Mouse (Mus musculus): ENCODE data around the gene Ifnlr1. TPM values are rescaled to one million over a fixed set of nuclear protein-coding genes. Genes with fewer than 3 reads are reported as not detected.
"Not testable (repeated sequence)": the region's sequence is repeated elsewhere in the genome, so short reads cannot be mapped to it uniquely, and the experiment has no call there.

Gene Ifnlr1
- polyA plus RNA-seq (2015; fragmentation: Nextera tagmentation; extraction: Ambion mirVana), result 2.7 and 3.7 TPM in 2 replicates

DNA sequence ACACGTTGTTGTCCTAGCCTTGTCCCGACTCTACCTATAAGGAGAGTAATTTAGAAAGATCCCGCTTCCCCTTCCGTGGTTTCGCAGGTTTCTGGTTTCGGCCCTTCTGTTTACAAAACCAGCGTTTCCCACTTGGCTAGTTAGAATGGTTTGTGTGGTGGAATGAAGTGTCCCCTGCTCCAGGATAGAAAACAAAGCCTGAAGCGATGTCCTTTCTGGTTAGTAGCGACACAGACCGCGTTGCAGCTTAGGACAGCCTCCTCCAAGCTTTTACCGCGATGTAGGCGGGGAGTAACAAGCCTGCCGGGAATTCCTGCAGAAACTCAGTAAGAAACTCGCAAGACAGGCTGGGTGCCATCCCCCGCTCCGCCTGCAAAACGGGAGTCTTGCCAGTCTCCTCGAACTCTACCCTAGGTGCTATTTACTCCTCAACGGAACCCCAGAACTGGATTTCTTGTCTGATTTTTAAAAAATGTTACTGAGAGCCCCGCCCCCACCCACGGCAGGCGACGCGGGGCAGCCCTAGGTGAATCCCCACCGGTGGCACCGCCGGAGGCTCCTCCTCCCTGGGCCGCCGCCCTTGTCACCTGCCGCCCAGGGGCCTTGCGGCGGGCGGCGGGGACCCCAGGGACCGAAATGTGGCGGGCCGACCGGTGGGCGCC is at the start of gene Ifnlr1:
Gene Ifnlr1 (plus strand): TSS at position 382 of the 662 bp plus-strand sequence.
- peak within 1 kb of the TSS; percentile 39 for H3K9ac ChIP-seq (replicated peaks; ENCODE audit: low read depth)
- 0 out of 2 replicates have a peak, but pooled peaks cover 4% of the 10 kb centered on the region for H3K27me3 ChIP-seq (replicated peaks; ENCODE audit: insufficient read depth, low read length)
- H3K4me2 ChIP-seq (replicated peaks; ENCODE audit: low read depth, low read length), result peak within 1 kb of the TSS; percentile 77
- peak; percentile 86 for ATAC-seq
- DNase-seq (ENCODE audit: low spot score), result peak; percentile 68
- H3K4me1 ChIP-seq (ENCODE audit: insufficient read depth, low read depth, low read length), result no peaks in the 10 kb centered on the region
- no peak for TF ChIP-seq EP300 (IDR thresholded peaks at IDR 0.05)
- TF ChIP-seq CTCF (IDR thresholded peaks at IDR 0.05), result no peak
- under 1% methylated on average over 35 of the region's 41 CpGs for WGBS
- H3K27ac ChIP-seq (ENCODE audit: low read length), result peak within 1 kb of the TSS; percentile 62
- peak within 1 kb of the TSS; percentile 60 for H3K4me3 ChIP-seq (ENCODE audit: low read depth, low read length)
- no peaks in the 10 kb centered on the region for H3K9me3 ChIP-seq (ENCODE audit: low read length)
- H3K36me3 ChIP-seq (ENCODE audit: insufficient read depth, low read length), result no peaks in the 10 kb centered on the region

DNA sequence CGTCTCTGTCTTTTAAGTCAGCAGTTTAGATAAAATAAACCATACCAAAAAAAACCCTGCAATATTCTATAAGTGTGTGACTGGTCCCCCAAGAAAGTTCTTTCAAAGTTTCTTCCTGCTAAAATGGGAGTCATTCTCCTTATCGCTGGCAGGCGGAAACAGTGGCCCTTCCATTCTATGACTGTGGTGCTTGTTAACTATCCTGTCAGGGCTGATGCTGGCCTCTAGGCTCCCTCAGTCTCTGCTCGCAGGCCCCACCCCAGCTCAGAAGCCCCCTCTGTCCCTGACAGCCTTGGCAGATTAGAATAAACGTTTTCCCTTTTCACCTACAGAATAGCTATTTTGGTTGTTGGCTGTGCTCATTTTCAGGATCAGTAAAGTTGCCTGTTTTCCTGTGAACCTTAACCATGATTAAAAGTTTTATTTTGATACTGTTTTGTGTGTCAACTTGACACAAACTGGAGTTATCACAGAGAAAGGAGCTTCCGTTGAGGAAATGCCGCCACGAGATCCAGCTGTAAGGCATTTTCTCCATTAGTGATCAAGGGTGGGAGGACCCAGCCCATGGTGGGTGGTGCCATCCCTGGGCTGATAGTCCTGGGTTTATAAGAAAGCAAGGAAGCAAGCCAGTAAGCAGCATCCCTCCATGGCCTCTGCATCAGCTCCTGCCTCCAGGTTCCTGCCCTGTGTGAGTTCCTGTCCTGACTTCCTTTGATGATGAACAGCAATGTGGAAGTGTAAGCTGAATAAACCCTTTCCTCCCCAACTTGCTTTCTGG is 44.6 kb upstream of the Ifnlr1 start:
- H3K9ac ChIP-seq (replicated peaks; ENCODE audit: low read depth); H3K27ac ChIP-seq (ENCODE audit: low read length); H3K27me3 ChIP-seq (replicated peaks; ENCODE audit: insufficient read depth, low read length); H3K4me3 ChIP-seq (ENCODE audit: low read depth, low read length); H3K9me3 ChIP-seq (ENCODE audit: low read length); ATAC-seq; H3K36me3 ChIP-seq (ENCODE audit: insufficient read depth, low read length); H3K4me1 ChIP-seq (ENCODE audit: insufficient read depth, low read depth, low read length); H3K4me2 ChIP-seq (replicated peaks; ENCODE audit: low read depth, low read length); DNase-seq (ENCODE audit: low spot score): not testable (repeated sequence)
- WGBS, result 74% methylated on average over 8 of the region's 8 CpGs

DNA sequence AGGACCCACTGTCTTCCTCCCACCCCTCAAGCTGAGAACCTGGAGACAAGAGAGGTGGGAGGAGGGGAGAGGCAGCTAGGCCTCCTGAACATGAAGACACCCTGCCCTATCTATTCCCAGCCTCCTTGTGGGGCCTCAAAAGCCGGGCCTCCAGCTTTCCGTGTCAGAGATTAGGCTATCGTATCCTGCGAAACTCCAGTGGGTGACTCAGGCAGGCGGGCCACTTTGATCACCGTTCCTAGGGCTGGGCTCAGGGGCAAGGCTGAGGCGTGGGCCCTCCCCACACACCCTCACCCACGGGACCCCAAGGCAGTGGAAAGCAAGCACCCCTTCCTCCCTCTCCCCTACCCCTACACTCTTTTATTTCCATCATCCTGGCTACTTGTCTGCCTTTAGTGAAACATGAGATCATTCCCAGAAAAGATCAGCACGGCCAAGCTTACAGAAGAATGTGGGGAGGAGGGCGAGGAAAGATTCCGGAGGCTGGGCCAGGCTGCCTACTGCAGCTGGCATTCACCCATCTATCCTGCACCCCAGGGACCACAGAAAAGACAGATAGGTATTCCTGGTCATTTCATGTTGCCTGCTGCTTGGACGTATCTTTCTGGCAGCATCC is 41.0 kb upstream of the Ifnlr1 start:
- ATAC-seq, result no peak
- TF ChIP-seq EP300 (IDR thresholded peaks at IDR 0.05) (no peak), CTCF (IDR thresholded peaks at IDR 0.05) (no peak)
- no peak for DNase-seq (ENCODE audit: low spot score)
- Histone ChIP-seq H3K4me2 (replicated peaks; ENCODE audit: low read depth, low read length) (no peak overlapping the region), H3K27me3 (replicated peaks; ENCODE audit: insufficient read depth, low read length) (no peaks in the 10 kb centered on the region), H3K9ac (replicated peaks; ENCODE audit: low read depth) (no peak overlapping the region), H3K36me3 (ENCODE audit: insufficient read depth, low read length) (no peaks in the 10 kb centered on the region), H3K27ac (ENCODE audit: low read length) (no peak overlapping the region), H3K9me3 (ENCODE audit: low read length) (no peaks in the 10 kb centered on the region), H3K4me1 (ENCODE audit: insufficient read depth, low read depth, low read length) (no peaks in the 10 kb centered on the region), H3K4me3 (ENCODE audit: low read depth, low read length) (no peak overlapping the region)
- 29% methylated on average over 12 of the region's 12 CpGs for WGBS

DNA sequence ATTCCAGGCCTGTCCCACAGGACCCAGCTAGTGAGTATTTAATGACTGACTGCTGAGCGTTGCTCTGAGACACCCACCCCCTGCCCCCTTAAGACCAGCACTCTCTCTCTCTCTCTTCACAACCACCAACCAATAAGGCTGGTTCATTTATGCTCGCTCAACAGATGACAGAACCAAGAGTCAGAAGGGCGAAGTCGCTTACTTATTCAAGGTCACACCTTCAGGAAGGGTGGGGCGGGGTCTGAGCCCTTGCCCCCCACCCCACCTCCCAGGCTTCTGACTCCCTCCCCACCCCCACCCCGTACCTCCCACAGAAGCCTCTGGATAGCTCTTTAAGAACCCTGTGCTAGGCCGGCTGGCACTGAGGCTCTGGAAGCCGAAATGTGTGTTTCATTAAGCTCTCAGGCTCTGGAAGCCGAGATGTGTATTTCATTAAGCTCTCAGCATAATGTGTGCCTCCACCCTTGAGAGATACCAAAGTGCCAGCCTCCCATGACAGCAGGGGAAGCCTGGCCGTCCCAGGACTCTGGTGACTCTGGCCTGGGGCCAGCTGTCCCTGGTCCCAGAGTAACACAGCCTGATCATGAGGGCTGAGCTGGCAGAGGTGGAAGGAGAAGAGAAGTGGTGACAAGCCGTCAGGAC is 33.0 kb upstream of the Ifnlr1 start:
- Histone ChIP-seq H3K9me3 (ENCODE audit: low read length) (no peaks in the 10 kb centered on the region), H3K27ac (ENCODE audit: low read length) (no peak overlapping the region), H3K27me3 (replicated peaks; ENCODE audit: insufficient read depth, low read length) (no peaks in the 10 kb centered on the region), H3K4me1 (ENCODE audit: insufficient read depth, low read depth, low read length) (peaks cover 9% of the 10 kb centered on the region; the same call in 1 of the 2 replicates), H3K4me3 (ENCODE audit: low read depth, low read length) (no peak overlapping the region), H3K9ac (replicated peaks; ENCODE audit: low read depth) (no peak overlapping the region), H3K36me3 (ENCODE audit: insufficient read depth, low read length) (no peaks in the 10 kb centered on the region), H3K4me2 (replicated peaks; ENCODE audit: low read depth, low read length) (peak overlapping the region; percentile 8; the same call in 1 of the 2 replicates)
- 0 out of 2 replicates have a peak, but pooled peaks have one; percentile 29 for ATAC-seq
- no peak for TF ChIP-seq CTCF (IDR thresholded peaks at IDR 0.05)
- TF ChIP-seq EP300 (IDR thresholded peaks at IDR 0.05), result no peak
- WGBS, result 36% methylated on average over 10 of the region's 11 CpGs
- DNase-seq (ENCODE audit: low spot score), result no peak

DNA sequence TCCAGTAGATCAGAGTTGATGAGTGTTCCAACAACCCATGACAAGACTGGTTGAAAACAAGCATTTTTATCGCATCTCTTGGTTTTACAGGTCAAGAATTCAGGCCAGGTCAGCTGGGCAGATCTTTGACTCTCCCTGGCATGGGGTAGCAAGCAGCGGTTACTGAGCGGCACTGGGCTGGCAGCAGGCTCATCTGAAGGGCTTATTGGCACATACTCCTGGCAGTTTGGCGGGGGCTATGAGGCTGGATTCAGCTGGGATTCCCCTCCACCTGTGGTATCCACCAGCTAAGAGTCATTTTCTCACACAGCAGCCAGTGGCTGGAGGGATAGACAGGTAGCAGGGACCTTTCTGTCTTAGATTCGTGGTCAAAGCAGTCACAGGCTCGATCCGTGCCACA is 32.1 kb upstream of the Ifnlr1 start:
- H3K4me2 ChIP-seq (replicated peaks; ENCODE audit: low read depth, low read length), result no peak overlapping the region
- no peak overlapping the region for H3K27ac ChIP-seq (ENCODE audit: low read length)

DNA sequence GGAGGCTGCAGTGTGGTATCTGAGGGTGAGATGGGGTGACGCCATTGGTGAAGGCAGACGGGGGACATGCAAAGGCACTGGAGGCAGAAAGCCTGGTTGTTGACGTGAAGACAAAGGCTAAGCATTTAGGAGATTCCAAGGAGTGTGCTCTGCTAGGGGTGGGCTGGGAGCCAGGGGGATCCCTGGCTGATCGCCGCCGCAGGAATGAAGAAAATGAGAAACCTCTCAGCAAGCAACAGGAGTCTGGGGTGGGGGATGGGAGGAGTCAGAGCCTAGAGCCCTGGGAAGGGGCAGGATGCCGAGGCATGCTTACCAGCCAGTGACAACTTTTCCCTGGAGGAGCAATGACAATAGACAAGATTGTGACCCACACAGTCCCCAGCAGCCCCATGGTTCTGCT is 30.6 kb upstream of the Ifnlr1 start:
- no peak overlapping the region for H3K4me3 ChIP-seq (ENCODE audit: low read depth, low read length)
- H3K27me3 ChIP-seq (replicated peaks; ENCODE audit: insufficient read depth, low read length), result no peaks in the 10 kb centered on the region
- no peak for ATAC-seq
- WGBS, result 30% methylated on average over 7 of the region's 7 CpGs
- H3K4me2 ChIP-seq (replicated peaks; ENCODE audit: low read depth, low read length), result no peak overlapping the region
- peaks cover 9% of the 10 kb centered on the region; the same call in 1 of the 2 replicates for H3K4me1 ChIP-seq (ENCODE audit: insufficient read depth, low read depth, low read length)
- no peaks in the 10 kb centered on the region for H3K9me3 ChIP-seq (ENCODE audit: low read length)
- H3K36me3 ChIP-seq (ENCODE audit: insufficient read depth, low read length), result no peaks in the 10 kb centered on the region
- H3K9ac ChIP-seq (replicated peaks; ENCODE audit: low read depth), result no peak overlapping the region
- H3K27ac ChIP-seq (ENCODE audit: low read length), result no peak overlapping the region
- no peak for DNase-seq (ENCODE audit: low spot score)
- TF ChIP-seq EP300 (IDR thresholded peaks at IDR 0.05), result no peak
- no peak for TF ChIP-seq CTCF (IDR thresholded peaks at IDR 0.05)

More for the DNA sequence above, 32.1 kb upstream of the Ifnlr1 start:
- Histone ChIP-seq H3K27me3 (replicated peaks; ENCODE audit: insufficient read depth, low read length) (no peaks in the 10 kb centered on the region), H3K36me3 (ENCODE audit: insufficient read depth, low read length) (no peaks in the 10 kb centered on the region), H3K9me3 (ENCODE audit: low read length) (no peaks in the 10 kb centered on the region), H3K4me3 (ENCODE audit: low read depth, low read length) (no peak overlapping the region), H3K4me1 (ENCODE audit: insufficient read depth, low read depth, low read length) (peaks cover 9% of the 10 kb centered on the region; the same call in 1 of the 2 replicates), H3K9ac (replicated peaks; ENCODE audit: low read depth) (no peak overlapping the region)
- TF ChIP-seq EP300 (IDR thresholded peaks at IDR 0.05) (no peak), CTCF (IDR thresholded peaks at IDR 0.05) (no peak)
- ATAC-seq (no peak), DNase-seq (ENCODE audit: low spot score) (no peak)
- WGBS, result 90% methylated on average over 7 of the region's 7 CpGs
